Mouse (Mus musculus): Measurements from ENCODE around the gene Anxa7. TPM values are rescaled to one million over a fixed set of nuclear protein-coding genes. Genes with fewer than 3 reads are reported as not detected.

The Anxa7 gene
- polyA plus RNA-seq, 1 experiment: 72.6 TPM

GRCm38 (mm10) chr14:20436976-20437375 lies 43.0 kb downstream of the Anxa7 start:
- DNase-seq (ENCODE audit: extremely low spot score in 1 of 2, low spot score in 1 of 2): no peak

- DNase-seq (ENCODE audit: extremely low spot score in 1 of 2, low spot score in 1 of 2): no peak
Measured at GRCm38 (mm10) chr14:20432420-20432819, 47.5 kb downstream of the Anxa7 start.

- DNase-seq (ENCODE audit: extremely low spot score in 1 of 2, low spot score in 1 of 2): no peak
Measured at GRCm38 (mm10) chr14:20431726-20432125, 48.2 kb downstream of the Anxa7 start.

GRCm38 (mm10) chr14:20429833-20430232 lies 50.1 kb downstream of the Anxa7 start:
- no peak for DNase-seq (ENCODE audit: extremely low spot score in 1 of 2, low spot score in 1 of 2)

GRCm38 (mm10) chr14:20428593-20428992 lies 51.3 kb downstream of the Anxa7 start:
- no peak for DNase-seq (ENCODE audit: extremely low spot score in 1 of 2, low spot score in 1 of 2)

GRCm38 (mm10) chr14:20423046-20423445 lies 56.9 kb downstream of the Anxa7 start:
- DNase-seq (ENCODE audit: extremely low spot score in 1 of 2, low spot score in 1 of 2): no peak

- DNase-seq (ENCODE audit: extremely low spot score in 1 of 2, low spot score in 1 of 2): no peak
Measured at GRCm38 (mm10) chr14:20422257-20422656, 57.7 kb downstream of the Anxa7 start.

Other genes starting within 250 kb of the Anxa7 start
- gene Kcnk16, start 210.9 kb downstream of the Anxa7 start, polyA plus RNA-seq (2012; rRNA removed): not detected in 2 replicates
- gene Nudt13, start 185.4 kb downstream of the Anxa7 start, polyA plus RNA-seq (2012; rRNA removed): 26.7 and 38.3 TPM in 2 replicates
- gene Ecd, start 132.0 kb downstream of the Anxa7 start, polyA plus RNA-seq (2012; rRNA removed): 30.9 and 31.3 TPM in 2 replicates
- gene Fam149b, start 132.0 kb downstream of the Anxa7 start, polyA plus RNA-seq (2012; rRNA removed): 56.6 and 58.7 TPM in 2 replicates
- gene Dnajc9, start 91.2 kb downstream of the Anxa7 start, polyA plus RNA-seq (2012; rRNA removed): 52.2 and 52.7 TPM in 2 replicates
- gene Mrps16, start 86.5 kb downstream of the Anxa7 start, polyA plus RNA-seq (2012; rRNA removed): 39.6 and 40.3 TPM in 2 replicates
- gene Cfap70, start 27.9 kb downstream of the Anxa7 start, polyA plus RNA-seq (2012; rRNA removed): 0.72 and 1.7 TPM in 2 replicates
- gene Mss51, start 16.8 kb upstream of the Anxa7 start, polyA plus RNA-seq (2012; rRNA removed): 0.36 and 0.62 TPM in 2 replicates
- gene Ppp3cb, start 66.4 kb upstream of the Anxa7 start, polyA plus RNA-seq (2012; rRNA removed): 173 and 179 TPM in 2 replicates
- 40.5 and 45.0 TPM in 2 replicates for gene Usp54, start 160.9 kb upstream of the Anxa7 start, polyA plus RNA-seq (2012; rRNA removed)
- 1.4 and 2.2 TPM in 2 replicates for gene Myoz1, start 176.4 kb upstream of the Anxa7 start, polyA plus RNA-seq (2012; rRNA removed)
- 0.29 and 0.40 TPM in 2 replicates for gene Synpo2l, start 188.2 kb upstream of the Anxa7 start, polyA plus RNA-seq (2012; rRNA removed)
- 81.0 and 91.9 TPM in 2 replicates for gene Sec24c, start 194.2 kb upstream of the Anxa7 start, polyA plus RNA-seq (2012; rRNA removed)
- 15.2 and 15.3 TPM in 2 replicates for gene Fut11, start 214.8 kb upstream of the Anxa7 start, polyA plus RNA-seq (2012; rRNA removed)
- 65.6 and 79.4 TPM in 2 replicates for gene Chchd1, start 222.9 kb upstream of the Anxa7 start, polyA plus RNA-seq (2012; rRNA removed)
- gene Zswim8, start 227.4 kb upstream of the Anxa7 start, polyA plus RNA-seq (2012; rRNA removed): 172 and 188 TPM in 2 replicates

All from frontal cortex, adult 2 months (tissue).